Comparison of ENCODE assay signal across 8 mouse cellular contexts in genomic region chr14:55591331-55591891, GRCm38 (mm10). TPM values are rescaled to one million over a fixed set of nuclear protein-coding genes. Genes with fewer than 3 reads are reported as not detected.
DNase-seq lines count a peak whose midpoint lies in the region; ATAC-seq lines count a peak whose summit lies in the region.

Gene Rnf31, plus strand, starts transcription at chr14:55591708.

- peaks cover 16% of the 10 kb centered on the region for H3K4me1 ChIP-seq in lung, embryonic 16.5 days (replicated peaks; ENCODE audit: control insufficient read depth, insufficient read depth, low read length)

- peak within 1 kb of the TSS; percentile 91 for H3K9ac ChIP-seq in lung, embryonic 16.5 days (ENCODE audit: low read length)

- ATAC-seq in hematopoietic stem cell, adult 5-6 weeks (replicated peaks in 1 of 2; ENCODE audit: insufficient read depth in 1 of 2, low FRiP score in 2 of 2, low TSS enrichment in 1 of 2, low read depth in 1 of 2, poor library complexity in 2 of 2, severe bottlenecking in 2 of 2) = peak; percentile 77 to 88
- ATAC-seq in lung, embryonic 16.5 days (ENCODE audit: low read depth) = peak; percentile 91

- peaks cover 22% of the 10 kb centered on the region for H3K36me3 ChIP-seq in lung, embryonic 16.5 days (ENCODE audit: control insufficient read depth, insufficient read depth, low read length)

- WGBS in lung, embryonic 16.5 days = under 1% methylated on average over 33 of the region's 33 CpGs

- no peaks in the 10 kb centered on the region for H3K27me3 ChIP-seq in lung, embryonic 16.5 days (ENCODE audit: control insufficient read depth, insufficient read depth, low read depth, low read length)

- H3K4me3 ChIP-seq in lung, embryonic 16.5 days (ENCODE audit: low read length) = peak within 1 kb of the TSS; percentile 98

- H3K9me3 ChIP-seq in lung, embryonic 16.5 days (ENCODE audit: control insufficient read depth, low read length) = no peaks in the 10 kb centered on the region

- peak; percentile 94 for DNase-seq in MN1 (ENCODE audit: low spot score)
- peak; percentile 90 for DNase-seq in cerebellum, adult 8-10 months
- peak; percentile 92 for DNase-seq in forelimb bud, embryonic 11.5 days (ENCODE audit: low read depth, low spot score)
- DNase-seq in layer of hippocampus, adult 9-10 months (ENCODE audit: low spot score) = peak; percentile 86
- peak; percentile 91 for DNase-seq in ovary, postnatal 36 days (ENCODE audit: low spot score)
- peak; percentile 87 for DNase-seq in thymus, postnatal 25 days

- peak within 1 kb of the TSS; percentile 99 for H3K27ac ChIP-seq in lung, embryonic 16.5 days (ENCODE audit: low read length)

- H3K4me2 ChIP-seq in lung, embryonic 16.5 days (ENCODE audit: low read depth, low read length) = peak within 1 kb of the TSS; percentile 83

RNA-seq across cellular contexts. Expression of gene Rnf31, which starts in this region (rescaled TPM):
- total RNA-seq in hematopoietic stem cell, adult 5-6 weeks (2017) = 11.5 and 19.8 TPM in 2 replicates
- 17.6 and 18.1 TPM in 2 replicates for polyA plus RNA-seq in lung, embryonic 16.5 days (2015; fragmentation: Nextera tagmentation; extraction: Ambion mirVana)

Comparison
In these comparisons a context has a peak if more than half of its experiments do, and no peak if none do; other contexts are left out.
1. Peak in every context shown above with its lines: DNase-seq, ATAC-seq, H3K4me3 ChIP-seq and H3K27ac ChIP-seq.